Mouse (Mus musculus) frontal cortex, postnatal 25 days (tissue): Measurements from ENCODE around the gene Shmt1.

Experiments used
- DNase-seq, 2 experiments: peaks; one replicate each; pipeline ENCODE4 v3.0.0; 2022; ENCODE audit warnings: low spot score in 2 of 2

The Shmt1 gene

GRCm38 (mm10) chr11:60796342-60796741, 15.2 kb downstream of the Shmt1 start:
- DNase-seq = no peak

- no peak for DNase-seq
Measured at GRCm38 (mm10) chr11:60790472-60790871, 21.0 kb downstream of the Shmt1 start.

GRCm38 (mm10) chr11:60787595-60787994, 23.9 kb downstream of the Shmt1 start:
- DNase-seq = no peak

- DNase-seq = no peak
Measured at GRCm38 (mm10) chr11:60784179-60784922, 27.2 kb downstream of the Shmt1 start.

GRCm38 (mm10) chr11:60779673-60780189, 31.8 kb downstream of the Shmt1 start:
- no peak for DNase-seq

- DNase-seq = no peak
Measured at GRCm38 (mm10) chr11:60777801-60778370, 33.6 kb downstream of the Shmt1 start.

GRCm38 (mm10) chr11:60776829-60777740, 34.4 kb downstream of the Shmt1 start, which contains the start of the genes Top3a and Smcr8:
Gene Top3a (minus strand): TSS chr11:60777365.
Gene Smcr8 (plus strand): TSS chr11:60777524.
- peak; percentile 67 to 76 for DNase-seq

GRCm38 (mm10) chr11:60776107-60776828, 35.2 kb downstream of the Shmt1 start:
- no peak for DNase-seq

GRCm38 (mm10) chr11:60775578-60775977, 35.9 kb downstream of the Shmt1 start:
- DNase-seq = no peak

- no peak for DNase-seq
Measured at GRCm38 (mm10) chr11:60774841-60775240, 36.7 kb downstream of the Shmt1 start.

- DNase-seq = no peak
Measured at GRCm38 (mm10) chr11:60774158-60774689, 37.3 kb downstream of the Shmt1 start.

GRCm38 (mm10) chr11:60772161-60772560, 39.4 kb downstream of the Shmt1 start:
- no peak for DNase-seq

- no peak for DNase-seq
Measured at GRCm38 (mm10) chr11:60770776-60771175, 40.7 kb downstream of the Shmt1 start.

- no peak for DNase-seq
Measured at GRCm38 (mm10) chr11:60769322-60769721, 42.2 kb downstream of the Shmt1 start.

GRCm38 (mm10) chr11:60766969-60767368, 44.5 kb downstream of the Shmt1 start:
- no peak for DNase-seq

- no peak for DNase-seq
Measured at GRCm38 (mm10) chr11:60761681-60762080, 49.8 kb downstream of the Shmt1 start.

GRCm38 (mm10) chr11:60755570-60755969, 55.9 kb downstream of the Shmt1 start:
- DNase-seq = no peak

GRCm38 (mm10) chr11:60740321-60740720, 71.2 kb downstream of the Shmt1 start:
- no peak for DNase-seq
